Mouse (Mus musculus) midbrain, embryonic 12.5 days (tissue): ENCODE results near the gene Olfr1410. TPM values are rescaled to one million over a fixed set of nuclear protein-coding genes. Genes with fewer than 3 reads are reported as not detected.
A peak's percentile ranks its signal among the peaks of the same experiment; 100 is the strongest.

ENCODE experiments used
- ATAC-seq: fragments of 200-750 bp; cut with Nextera tagmentation; 2 replicates; pipeline ENCODE4 v1.8.0; 2017; ENCODE audit warnings: low read depth, moderate TSS enrichment, moderate library complexity; ENCODE audit not compliant: low FRiP score
- H3K27ac ChIP-seq: fragments of 300-500 bp; sonication (generic); replicated peaks from 2 replicates; pipeline ENCODE4 v1.5.1; 2016; ENCODE audit warnings: mild to moderate bottlenecking
- H3K27me3 ChIP-seq: fragments of 300-500 bp; sonication (generic); 2 replicates; pipeline ENCODE4 v1.6.1; 2016; ENCODE audit warnings: mild to moderate bottlenecking
- H3K36me3 ChIP-seq: fragments of 300-500 bp; sonication (generic); 2 replicates; pipeline ENCODE4 v1.6.1; 2016
- H3K4me1 ChIP-seq: fragments of 300-500 bp; sonication (generic); 2 replicates; pipeline ENCODE4 v1.6.1; 2016
- H3K4me2 ChIP-seq: fragments of 300-500 bp; sonication (generic); replicated peaks from 2 replicates; pipeline ENCODE4 v1.6.1; 2016; ENCODE audit warnings: mild to moderate bottlenecking, moderate library complexity
- H3K4me3 ChIP-seq: fragments of 300-500 bp; sonication (generic); 2 replicates; pipeline ENCODE4 v1.5.1; 2016; ENCODE audit warnings: mild to moderate bottlenecking
- H3K9ac ChIP-seq: fragments of 300-500 bp; sonication (generic); replicated peaks from 2 replicates; pipeline ENCODE4 v1.6.1; 2016; ENCODE audit warnings: mild to moderate bottlenecking, moderate library complexity
- H3K9me3 ChIP-seq: fragments of 300-500 bp; sonication (generic); 2 replicates; pipeline ENCODE4 v1.6.1; 2016; ENCODE audit warnings: mild to moderate bottlenecking
- WGBS: fragments of 180-500 bp; shearing (Covaris S2); methylation state at CpG from one replicate; pipeline ENCODE4 v1.1.7; 2016; 5-methylcytosine and 5-hydroxymethylcytosine counted together
- polyA plus RNA-seq: library from polyadenylated mRNA; unstranded; fragments of >200 nt; fragmentation: Nextera tagmentation; extraction: Ambion mirVana; gene quantifications from 2 replicates; pipeline ENCODE4 v1.2.1, GENCODE M21; 2016

Olfr1410 gene
- polyA plus RNA-seq, 1 experiment from 2014 or later = not detected

- peaks cover 8% of the 10 kb centered on the region for H3K36me3 ChIP-seq
- no peak overlapping the region for H3K4me2 ChIP-seq
- H3K4me3 ChIP-seq = no peak overlapping the region
- no peak overlapping the region for H3K9ac ChIP-seq
- WGBS = 87% methylated on average over 4 of the region's 4 CpGs
- peaks cover 17% of the 10 kb centered on the region; the same call in 1 of the 2 replicates for H3K27me3 ChIP-seq
- peaks cover 21% of the 10 kb centered on the region for H3K4me1 ChIP-seq
- no peak overlapping the region for H3K27ac ChIP-seq
- ATAC-seq = no peak
- no peaks in the 10 kb centered on the region for H3K9me3 ChIP-seq
Measured at GRCm38 (mm10) chr1:92643691-92644090, 38.1 kb downstream of the Olfr1410 start.

- Histone ChIP-seq H3K27ac (no peak overlapping the region), H3K4me1 (peaks cover 19% of the 10 kb centered on the region), H3K9ac (no peak overlapping the region), H3K36me3 (no peaks in the 10 kb centered on the region), H3K4me3 (no peak overlapping the region), H3K9me3 (no peaks in the 10 kb centered on the region), H3K4me2 (no peak overlapping the region), H3K27me3 (peaks cover 17% of the 10 kb centered on the region; the same call in 1 of the 2 replicates)
- WGBS = 86% methylated on average over 5 of the region's 5 CpGs
- ATAC-seq = no peak
Measured at GRCm38 (mm10) chr1:92644916-92645315, 39.3 kb downstream of the Olfr1410 start.

DNA sequence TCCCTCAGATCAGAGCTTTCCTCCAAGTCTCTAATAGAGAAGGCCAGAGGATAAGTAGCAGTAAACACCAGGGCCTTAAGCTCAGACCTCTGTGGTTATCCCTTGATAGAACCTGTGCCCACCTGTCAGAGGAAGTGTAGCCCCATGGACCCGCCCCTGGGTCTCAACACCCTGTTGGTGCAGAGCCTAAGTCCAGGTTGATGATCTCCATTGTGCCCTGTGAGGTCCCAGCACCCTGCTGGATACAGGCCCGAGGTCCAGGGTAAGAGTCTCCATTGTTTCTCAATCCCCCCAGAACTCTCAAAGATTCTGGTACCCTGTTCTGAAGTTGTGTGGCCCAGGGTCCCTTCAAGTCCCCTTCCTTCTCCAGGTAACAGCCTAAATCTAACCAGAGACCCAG lies 40.5 kb downstream of the Olfr1410 start:
- no peaks in the 10 kb centered on the region for H3K9me3 ChIP-seq
- H3K9ac ChIP-seq = no peak overlapping the region
- WGBS = 54% methylated on average over 2 of the region's 2 CpGs
- H3K4me3 ChIP-seq = no peak overlapping the region
- H3K27ac ChIP-seq = no peak overlapping the region
- H3K36me3 ChIP-seq = no peaks in the 10 kb centered on the region
- H3K4me2 ChIP-seq = no peak overlapping the region
- no peak for ATAC-seq
- peaks cover 7% of the 10 kb centered on the region for H3K4me1 ChIP-seq
- H3K27me3 ChIP-seq = peaks cover 17% of the 10 kb centered on the region; the same call in 1 of the 2 replicates

DNA sequence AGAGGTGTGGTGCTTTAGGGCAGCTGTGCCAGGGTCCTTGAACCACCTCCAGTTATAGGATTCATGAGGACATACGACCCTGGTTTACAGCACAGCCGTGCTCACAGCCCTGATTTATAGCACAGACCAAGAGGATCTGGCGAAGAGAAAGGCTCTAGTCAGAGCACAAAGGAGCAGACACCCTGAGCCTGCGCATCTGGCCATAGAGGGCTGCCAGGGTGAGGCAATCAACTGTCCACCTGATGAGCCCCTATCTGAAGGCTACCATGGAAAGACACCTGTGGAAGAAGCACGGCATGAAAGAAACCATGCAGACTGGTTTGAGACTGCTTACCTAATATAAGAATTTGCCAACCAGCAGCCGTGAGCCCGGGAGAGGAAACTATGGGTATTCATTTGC lies 41.0 kb downstream of the Olfr1410 start:
- no peak for ATAC-seq
- H3K36me3 ChIP-seq = no peaks in the 10 kb centered on the region
- no peak overlapping the region for H3K27ac ChIP-seq
- H3K9me3 ChIP-seq = no peaks in the 10 kb centered on the region
- H3K9ac ChIP-seq = no peak overlapping the region
- peaks cover 17% of the 10 kb centered on the region; the same call in 1 of the 2 replicates for H3K27me3 ChIP-seq
- H3K4me2 ChIP-seq = no peak overlapping the region
- no peak overlapping the region for H3K4me3 ChIP-seq
- 84% methylated on average over 7 of the region's 7 CpGs for WGBS
- peaks cover 6% of the 10 kb centered on the region for H3K4me1 ChIP-seq

- Histone ChIP-seq H3K4me3 (no peak overlapping the region), H3K9ac (no peak overlapping the region), H3K4me2 (no peak overlapping the region), H3K27ac (no peak overlapping the region), H3K9me3 (no peaks in the 10 kb centered on the region), H3K36me3 (no peaks in the 10 kb centered on the region), H3K27me3 (peaks cover 17% of the 10 kb centered on the region; the same call in 1 of the 2 replicates), H3K4me1 (peaks cover 5% of the 10 kb centered on the region)
- ATAC-seq = no peak
- 78% methylated on average over 4 of the region's 4 CpGs for WGBS
Measured at GRCm38 (mm10) chr1:92647026-92647425, 41.4 kb downstream of the Olfr1410 start.

DNA sequence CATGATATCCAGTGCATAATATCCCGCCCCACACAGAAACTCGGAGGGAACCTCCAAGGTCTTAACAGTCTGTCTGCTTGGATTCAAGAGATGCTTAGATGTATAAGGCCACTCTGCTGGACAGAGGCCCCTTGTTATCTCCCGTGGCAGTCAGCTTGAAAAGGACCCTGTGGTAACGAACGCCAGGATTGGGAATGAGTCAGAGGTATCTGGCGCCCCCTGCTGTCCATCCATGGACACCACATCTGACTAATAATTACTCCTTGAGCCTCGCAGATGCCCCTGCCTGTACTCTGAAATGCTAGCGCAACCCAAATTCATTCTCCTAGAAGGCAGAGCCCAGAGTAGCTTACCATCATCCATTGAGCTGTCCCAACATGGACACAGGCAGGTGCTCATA lies 42.2 kb downstream of the Olfr1410 start:
- peaks cover 17% of the 10 kb centered on the region; the same call in 1 of the 2 replicates for H3K27me3 ChIP-seq
- H3K4me2 ChIP-seq = no peak overlapping the region
- no peaks in the 10 kb centered on the region for H3K9me3 ChIP-seq
- 4% methylated on average over 8 of the region's 8 CpGs for WGBS
- no peaks in the 10 kb centered on the region for H3K36me3 ChIP-seq
- no peak overlapping the region for H3K9ac ChIP-seq
- ATAC-seq = peak; percentile 67
- H3K4me1 ChIP-seq = no peaks in the 10 kb centered on the region
- no peak overlapping the region for H3K4me3 ChIP-seq
- no peak overlapping the region for H3K27ac ChIP-seq

DNA sequence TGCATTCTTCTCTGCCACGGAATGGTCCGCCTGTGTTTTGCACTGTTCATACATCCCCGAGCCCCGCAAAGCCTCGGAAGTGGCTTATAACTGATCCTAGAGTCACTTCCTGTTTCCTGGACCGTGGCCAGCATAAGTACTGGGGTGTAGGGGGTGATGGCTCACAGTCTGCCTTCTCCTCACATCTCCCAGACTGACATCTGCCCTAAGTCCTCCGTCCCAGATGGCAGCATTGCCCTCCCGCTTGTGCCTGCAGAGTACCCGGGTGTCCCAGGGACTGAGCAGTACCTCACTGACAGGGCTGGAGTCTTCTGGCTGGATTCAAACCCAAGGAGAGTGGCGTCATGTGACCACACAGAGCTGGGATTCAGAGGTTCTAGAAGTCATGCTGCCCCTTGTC lies 42.6 kb downstream of the Olfr1410 start:
- no peak overlapping the region for H3K4me2 ChIP-seq
- H3K27ac ChIP-seq = no peak overlapping the region
- no peaks in the 10 kb centered on the region for H3K36me3 ChIP-seq
- no peak overlapping the region for H3K4me3 ChIP-seq
- peaks cover 17% of the 10 kb centered on the region; the same call in 1 of the 2 replicates for H3K27me3 ChIP-seq
- H3K4me1 ChIP-seq = no peaks in the 10 kb centered on the region
- 56% methylated on average over 10 of the region's 10 CpGs for WGBS
- H3K9me3 ChIP-seq = no peaks in the 10 kb centered on the region
- 0 out of 2 replicates have a peak, but pooled peaks have one; percentile 3 for ATAC-seq
- H3K9ac ChIP-seq = no peak overlapping the region

- no peak within 1 kb of the TSS for H3K9ac ChIP-seq
- WGBS = 28% methylated on average over 8 of the region's 8 CpGs
- no peaks in the 10 kb centered on the region for H3K36me3 ChIP-seq
- ATAC-seq = peak; percentile 59
- H3K27ac ChIP-seq = no peak within 1 kb of the TSS
- no peak within 1 kb of the TSS for H3K4me2 ChIP-seq
- no peaks in the 10 kb centered on the region for H3K4me1 ChIP-seq
- no peaks in the 10 kb centered on the region for H3K9me3 ChIP-seq
- H3K27me3 ChIP-seq = peaks cover 17% of the 10 kb centered on the region; the same call in 1 of the 2 replicates
- H3K4me3 ChIP-seq = no peak within 1 kb of the TSS
Measured at GRCm38 (mm10) chr1:92648673-92649072, 43.1 kb downstream of the Olfr1410 start, which contains the start of gene Otos. TSS of gene Otos (minus strand) at chr1:92648841.

DNA sequence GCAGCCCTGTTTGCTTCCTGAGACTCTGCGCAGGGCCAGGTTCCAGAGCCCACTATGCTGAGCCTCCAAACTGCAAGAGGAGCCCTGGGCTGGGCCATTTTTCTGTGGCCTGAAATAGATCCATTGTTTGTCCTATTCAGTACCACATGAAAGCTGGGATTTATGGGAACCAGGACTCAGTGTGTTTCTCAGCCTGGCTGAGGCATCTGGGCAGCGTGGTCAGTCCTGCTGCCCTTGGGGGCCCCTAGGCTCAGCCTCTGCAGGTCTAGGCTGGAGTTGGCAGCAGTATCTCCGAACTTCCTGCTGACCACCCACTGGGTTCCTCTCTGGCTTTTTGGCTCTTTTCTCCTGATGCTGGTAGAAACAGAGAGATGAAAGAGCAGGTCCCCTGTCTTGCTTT lies 45.9 kb downstream of the Olfr1410 start:
- no peak overlapping the region for H3K4me3 ChIP-seq
- no peak overlapping the region for H3K4me2 ChIP-seq
- no peak for ATAC-seq
- peaks cover 5% of the 10 kb centered on the region; the same call in 1 of the 2 replicates for H3K27me3 ChIP-seq
- no peaks in the 10 kb centered on the region for H3K9me3 ChIP-seq
- WGBS = 64% methylated on average over 3 of the region's 3 CpGs
- no peak overlapping the region for H3K9ac ChIP-seq
- H3K27ac ChIP-seq = no peak overlapping the region
- no peaks in the 10 kb centered on the region for H3K36me3 ChIP-seq
- no peaks in the 10 kb centered on the region for H3K4me1 ChIP-seq

- H3K27me3 ChIP-seq = peaks cover 2% of the 10 kb centered on the region; the same call in 1 of the 2 replicates
- no peaks in the 10 kb centered on the region for H3K36me3 ChIP-seq
- no peak for ATAC-seq
- no peaks in the 10 kb centered on the region for H3K9me3 ChIP-seq
- H3K4me1 ChIP-seq = no peaks in the 10 kb centered on the region
- no peak overlapping the region for H3K9ac ChIP-seq
- H3K4me2 ChIP-seq = no peak overlapping the region
- H3K4me3 ChIP-seq = no peak overlapping the region
- WGBS = 85% methylated on average over 3 of the region's 3 CpGs
- no peak overlapping the region for H3K27ac ChIP-seq
Measured at GRCm38 (mm10) chr1:92653179-92653578, 47.6 kb downstream of the Olfr1410 start.

DNA sequence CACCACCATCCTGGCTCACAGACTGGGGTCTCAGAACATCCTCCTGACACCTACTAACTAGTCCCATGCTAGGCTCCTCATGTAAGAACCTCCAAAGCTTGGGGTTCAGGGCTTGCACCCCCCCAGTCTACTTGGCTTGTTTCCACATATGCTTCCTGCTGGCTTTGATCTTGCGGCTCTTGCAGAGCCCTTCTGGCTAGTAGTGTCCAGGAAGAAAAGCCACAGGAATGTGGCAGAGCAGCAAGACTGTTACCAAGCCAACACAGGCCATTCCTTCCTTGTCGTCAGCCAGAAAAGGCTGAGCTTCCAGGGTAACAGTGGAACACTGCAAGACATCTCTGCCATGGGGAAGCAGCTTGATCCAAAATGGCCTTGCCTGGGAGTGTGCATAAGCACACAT lies 49.1 kb downstream of the Olfr1410 start:
- 72% methylated on average over 2 of the region's 2 CpGs for WGBS
- Histone ChIP-seq H3K36me3 (no peaks in the 10 kb centered on the region), H3K4me2 (no peak overlapping the region), H3K4me1 (no peaks in the 10 kb centered on the region), H3K9ac (no peak overlapping the region), H3K4me3 (no peak overlapping the region), H3K27me3 (no peaks in the 10 kb centered on the region; the same call in 1 of the 2 replicates), H3K27ac (no peak overlapping the region), H3K9me3 (no peaks in the 10 kb centered on the region)
- no peak for ATAC-seq

GRCm38 (mm10) chr1:92657025-92657820 lies 51.6 kb downstream of the Olfr1410 start:
- Histone ChIP-seq H3K4me2 (no peak overlapping the region), H3K36me3 (no peaks in the 10 kb centered on the region), H3K27me3 (no peaks in the 10 kb centered on the region; the same call in 1 of the 2 replicates), H3K4me1 (no peaks in the 10 kb centered on the region), H3K9me3 (no peaks in the 10 kb centered on the region), H3K9ac (no peak overlapping the region), H3K27ac (no peak overlapping the region), H3K4me3 (no peak overlapping the region)
- WGBS = 86% methylated on average over 11 of the region's 11 CpGs
- no peak for ATAC-seq
